Mouse (Mus musculus) cortical plate, adult 2 months (tissue): ENCODE data around the gene Hectd3.

ENCODE experiments used
- CTCF ChIP-seq: fragments of 200-500 bp; IDR thresholded peaks from 2 replicates; pipeline ENCODE4 v1.5.1; 2011; ENCODE audit warnings: mild to moderate bottlenecking, control low read depth, low read length; ENCODE audit not compliant: insufficient read depth; ENCODE audit errors: extremely low read depth
- POLR2A ChIP-seq: fragments of 200-500 bp; IDR thresholded peaks from 2 replicates; pipeline ENCODE4 v1.6.1; 2011; ENCODE audit warnings: mild to moderate bottlenecking, low read length, control low read depth; ENCODE audit not compliant: insufficient read depth; ENCODE audit errors: extremely low read depth

- TF ChIP-seq CTCF (no peak), POLR2A (no peak)
Measured at GRCm38 (mm10) chr4:117010231-117010630, 15.1 kb downstream of the Hectd3 start.
